Mouse (Mus musculus) gastrocnemius, postnatal 4 days (tissue): Measurements from ENCODE around the gene Ncaph2. TPM values are rescaled to one million over a fixed set of nuclear protein-coding genes. Genes with fewer than 3 reads are reported as not detected.

ENCODE experiments used
- DNase-seq, 2 experiments: peaks; one replicate each; pipeline ENCODE4 v3.0.0; 2021 to 2022; ENCODE audit warnings: low spot score in 2 of 2, mixed read lengths in 2 of 2
- total RNA-seq, 2 experiments: library from RNA; stranded (reverse); gene quantifications; 2 replicates each; pipeline ENCODE4 v1.2.3; 2021

The Ncaph2 gene
- total RNA-seq, 2 experiments from 2014 or later, result 83.5 to 87.3 TPM

GRCm38 (mm10) chr15:89340136-89340535, 15.4 kb upstream of the Ncaph2 start:
- DNase-seq, result no peak

GRCm38 (mm10) chr15:89341678-89342077, 13.8 kb upstream of the Ncaph2 start:
- DNase-seq, result no peak

GRCm38 (mm10) chr15:89343325-89343724, 12.2 kb upstream of the Ncaph2 start:
- DNase-seq, result no peak

GRCm38 (mm10) chr15:89350447-89350846, 5.1 kb upstream of the Ncaph2 start:
- DNase-seq, result no peak

GRCm38 (mm10) chr15:89351302-89351701, 4.2 kb upstream of the Ncaph2 start:
- no peak for DNase-seq

- DNase-seq, result no peak
Measured at GRCm38 (mm10) chr15:89352054-89352453, 3.5 kb upstream of the Ncaph2 start.

- DNase-seq, result no peak
Measured at GRCm38 (mm10) chr15:89352795-89353194, 2.7 kb upstream of the Ncaph2 start.

- DNase-seq, result no peak
Measured at GRCm38 (mm10) chr15:89353837-89354236, 1.7 kb upstream of the Ncaph2 start.

- DNase-seq, result no peak
Measured at GRCm38 (mm10) chr15:89354455-89354854, 1.1 kb upstream of the Ncaph2 start.

GRCm38 (mm10) chr15:89356372-89356771, 853 bp downstream of the Ncaph2 start:
- peak; percentile 61 to 85 for DNase-seq

GRCm38 (mm10) chr15:89358784-89359183, 3.3 kb downstream of the Ncaph2 start:
- no peak for DNase-seq

GRCm38 (mm10) chr15:89363051-89363450, 7.5 kb downstream of the Ncaph2 start:
- no peak for DNase-seq

GRCm38 (mm10) chr15:89365141-89365551, 9.6 kb downstream of the Ncaph2 start:
- no peak for DNase-seq

GRCm38 (mm10) chr15:89372068-89372467, 16.5 kb downstream of the Ncaph2 start:
- DNase-seq, result no peak

GRCm38 (mm10) chr15:89372536-89372935, 17.0 kb downstream of the Ncaph2 start:
- no peak for DNase-seq

- peak; percentile 76 to 86 for DNase-seq
Measured at GRCm38 (mm10) chr15:89373027-89373761, 17.7 kb downstream of the Ncaph2 start.

GRCm38 (mm10) chr15:89373762-89374248, 18.3 kb downstream of the Ncaph2 start, which contains the start of gene Sco2:
Gene Sco2, minus strand, starts transcription at chr15:89373846.
- DNase-seq, result peak; percentile 93 to 95

- no peak for DNase-seq
Measured at GRCm38 (mm10) chr15:89374340-89374739, 18.8 kb downstream of the Ncaph2 start.

GRCm38 (mm10) chr15:89374801-89375534, 19.4 kb downstream of the Ncaph2 start:
- no peak for DNase-seq

GRCm38 (mm10) chr15:89376040-89376439, 20.5 kb downstream of the Ncaph2 start:
- DNase-seq, result no peak

GRCm38 (mm10) chr15:89376957-89377356, 21.4 kb downstream of the Ncaph2 start, which contains the start of gene Tymp:
Gene Tymp, minus strand, starts transcription at chr15:89377039.
- DNase-seq, result no peak

GRCm38 (mm10) chr15:89377362-89377761, 21.8 kb downstream of the Ncaph2 start:
- no peak for DNase-seq
